Mouse (Mus musculus): ENCODE measurements at regions not wholly inside any gene's neighbourhood (a gene's known extent, or its start where the extent isn't known, plus 50 kb on each side); places are given as distances from the start of the nearest gene placed in this dataset.

- 85% methylated on average over 8 of the region's 8 CpGs for WGBS
- Histone ChIP-seq H3K9me3 (no peaks in the 10 kb centered on the region), H3K36me3 (replicated peaks) (no peaks in the 10 kb centered on the region), H3K4me3 (no peak overlapping the region), H3K27ac (no peak overlapping the region), H3K27me3 (ENCODE audit: poor library complexity, severe bottlenecking) (no peaks in the 10 kb centered on the region), H3K4me1 (0 out of 2 replicates have a peak, but pooled peaks cover 5% of the 10 kb centered on the region)
- DNase-seq (ENCODE audit: extremely low spot score, low spot score) = no peak
These were observed 61.8 kb upstream of the Gm6657 start for GRCm38 (mm10) chr12:78132016-78132797.

DNA sequence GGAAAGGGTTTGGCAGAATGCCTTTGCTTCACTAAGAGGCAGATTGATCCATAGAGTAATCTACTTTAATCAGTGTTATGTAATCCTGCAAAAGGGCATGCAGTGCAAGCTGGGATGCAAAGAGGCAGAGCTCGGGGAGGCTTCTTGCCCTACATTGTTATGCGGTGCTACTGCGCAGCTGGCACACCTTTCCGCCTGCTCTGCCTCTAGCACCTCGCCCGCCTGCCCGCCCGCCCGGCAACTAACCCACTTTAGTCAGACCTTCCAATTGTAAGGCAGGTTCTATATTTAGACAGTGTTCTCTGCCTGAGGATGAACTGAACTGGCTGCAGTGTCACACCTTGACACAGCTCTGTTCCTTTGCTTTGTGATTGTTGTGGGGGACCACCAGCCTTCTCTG lies 60.7 kb upstream of the Gm6657 start:
- DNase-seq (ENCODE audit: extremely low spot score, low spot score) = no peak
- H3K36me3 ChIP-seq (replicated peaks) = no peaks in the 10 kb centered on the region
- H3K4me3 ChIP-seq = no peak overlapping the region
- H3K27me3 ChIP-seq (ENCODE audit: poor library complexity, severe bottlenecking) = no peaks in the 10 kb centered on the region
- H3K27ac ChIP-seq = no peak overlapping the region
- WGBS = 79% methylated on average over 9 of the region's 9 CpGs
- H3K4me1 ChIP-seq = 0 out of 2 replicates have a peak, but pooled peaks cover 5% of the 10 kb centered on the region
- H3K9me3 ChIP-seq = no peaks in the 10 kb centered on the region

DNA sequence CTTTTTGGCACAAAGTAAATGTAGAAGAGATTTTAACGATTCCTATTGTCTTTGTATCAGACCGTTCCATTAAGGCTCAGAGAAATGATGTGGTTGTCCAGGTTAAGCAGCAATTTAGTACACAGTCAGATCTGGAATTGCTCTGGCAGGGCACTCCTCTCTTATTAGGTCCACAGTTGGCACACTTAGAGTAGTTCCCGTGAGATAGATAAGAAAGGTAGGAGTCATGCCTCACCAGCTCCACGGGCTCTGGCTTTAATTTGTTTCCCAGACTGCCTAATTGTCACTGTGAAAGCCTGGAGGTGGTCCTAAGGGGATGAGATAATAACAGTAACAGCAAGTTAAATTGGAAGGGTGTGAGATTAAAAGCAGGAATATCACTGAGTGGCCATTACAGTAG lies 60.1 kb upstream of the Gm6657 start:
- Histone ChIP-seq H3K4me3 (no peak overlapping the region), H3K36me3 (replicated peaks) (no peaks in the 10 kb centered on the region), H3K27ac (no peak overlapping the region), H3K27me3 (ENCODE audit: poor library complexity, severe bottlenecking) (no peaks in the 10 kb centered on the region), H3K9me3 (no peaks in the 10 kb centered on the region), H3K4me1 (0 out of 2 replicates have a peak, but pooled peaks cover 5% of the 10 kb centered on the region)
- 66% methylated on average over 4 of the region's 4 CpGs for WGBS
- no peak for DNase-seq (ENCODE audit: extremely low spot score, low spot score)

DNA sequence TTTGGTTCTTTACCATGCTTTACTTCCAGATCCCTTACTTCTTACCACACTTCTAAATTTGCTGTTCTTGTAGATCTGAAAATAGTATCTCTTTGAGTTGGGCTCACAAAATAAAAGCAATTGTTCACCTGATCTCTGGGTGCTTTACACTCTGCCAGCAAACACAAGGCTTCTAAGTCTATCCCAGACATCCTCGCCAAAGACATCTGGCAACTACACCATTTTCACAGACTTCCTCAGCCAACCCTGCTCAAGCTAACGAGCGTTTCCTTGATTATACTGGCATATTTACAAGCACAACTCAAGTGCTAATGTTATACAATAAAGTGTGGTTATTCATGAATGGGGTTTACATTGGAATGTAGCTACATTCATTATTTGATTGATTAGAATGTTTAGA lies 56.8 kb upstream of the Gm6657 start:
- Histone ChIP-seq H3K9me3 (no peaks in the 10 kb centered on the region), H3K4me3 (no peak overlapping the region), H3K36me3 (replicated peaks) (no peaks in the 10 kb centered on the region), H3K27ac (no peak overlapping the region), H3K27me3 (ENCODE audit: poor library complexity, severe bottlenecking) (no peaks in the 10 kb centered on the region), H3K4me1 (no peaks in the 10 kb centered on the region)
- WGBS = 91% methylated on average over 3 of the region's 3 CpGs
- DNase-seq (ENCODE audit: extremely low spot score, low spot score) = no peak

DNA sequence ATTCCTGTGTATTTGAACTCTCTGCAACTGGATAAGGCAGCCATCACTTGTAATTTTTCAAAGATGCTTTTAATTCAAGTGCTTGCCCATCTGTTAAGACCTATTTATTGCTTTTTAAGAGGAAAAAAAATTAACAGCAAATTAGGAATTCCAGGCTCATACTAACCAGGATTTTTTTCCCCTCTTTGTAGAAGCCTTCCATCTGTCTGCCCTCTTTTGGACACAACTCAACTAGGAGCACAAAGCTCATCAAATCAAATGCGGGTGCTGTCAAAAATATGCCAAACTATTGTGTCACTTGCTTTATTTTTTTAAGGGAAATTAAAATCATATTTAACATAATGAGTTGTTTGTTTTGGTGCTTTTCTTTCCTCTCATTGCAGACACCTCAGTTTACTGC lies 55.6 kb upstream of the Gm6657 start:
- no peaks in the 10 kb centered on the region for H3K4me1 ChIP-seq
- no peaks in the 10 kb centered on the region for H3K27me3 ChIP-seq (ENCODE audit: poor library complexity, severe bottlenecking)
- no peak overlapping the region for H3K27ac ChIP-seq
- no peaks in the 10 kb centered on the region for H3K36me3 ChIP-seq (replicated peaks)
- WGBS = 94% methylated on average over 1 of the region's 1 CpGs
- H3K9me3 ChIP-seq = no peaks in the 10 kb centered on the region
- H3K4me3 ChIP-seq = no peak overlapping the region
- no peak for DNase-seq (ENCODE audit: extremely low spot score, low spot score)
